8 mouse cellular contexts compared by ENCODE assay signal in the genomic region with DNA sequence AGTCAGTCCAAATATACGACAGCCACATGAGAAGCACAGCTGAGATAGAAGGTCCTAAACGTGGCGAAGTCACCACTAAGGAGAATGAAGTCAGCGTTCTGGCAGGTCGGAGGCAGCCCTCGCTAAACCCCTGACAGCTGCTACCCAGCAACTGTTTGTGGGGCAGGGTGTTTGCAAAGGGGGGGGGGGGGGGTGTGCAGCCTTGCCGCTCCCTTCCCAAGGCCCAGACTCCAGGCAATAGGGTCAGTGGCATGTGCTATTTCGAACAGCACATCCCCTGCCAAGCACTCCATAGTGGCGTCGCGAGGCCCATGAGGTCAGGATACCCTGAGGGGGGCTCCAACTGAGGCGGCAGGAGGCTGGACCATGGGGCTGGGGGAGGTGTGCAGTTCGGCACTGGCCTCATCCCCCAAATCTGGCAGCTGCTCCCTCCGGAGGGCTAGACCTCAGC. TPM values are rescaled to one million over a fixed set of nuclear protein-coding genes. Genes with fewer than 3 reads are reported as not detected.
DNase-seq lines count a peak whose midpoint lies in the region; ATAC-seq and TF ChIP-seq lines count a peak whose summit lies in the region.

No protein-coding gene starts in this region.

- H3K9ac ChIP-seq in MEL (ENCODE audit: control insufficient read depth, low read depth, low read length, poor library complexity, severe bottlenecking) = peak overlapping the region; percentile 72
- peak overlapping the region; percentile 76 for H3K9ac ChIP-seq in liver, embryonic 13.5 days

- H3K4me2 ChIP-seq in liver, embryonic 13.5 days = peak overlapping the region; percentile 92

- no peaks in the 10 kb centered on the region for H3K27me3 ChIP-seq in MEL (ENCODE audit: control insufficient read depth in 1 of 2, insufficient read depth in 2 of 2, low read length in 2 of 2)
- H3K27me3 ChIP-seq in liver, embryonic 13.5 days = no peaks in the 10 kb centered on the region

- 5% methylated on average over 14 of the region's 14 CpGs for WGBS in liver, embryonic 13.5 days (ENCODE audit: insufficient replicate concordance)

- H3K79me2 ChIP-seq in MEL (ENCODE audit: control insufficient read depth, insufficient read depth, low read length, poor library complexity) = peaks cover 5% of the 10 kb centered on the region

- TF ChIP-seq POLR2A in MEL (IDR thresholded peaks at IDR 0.05; ENCODE audit: control insufficient read depth in 1 of 2, insufficient read depth in 1 of 2, low read depth in 1 of 2, low read length in 2 of 2, poor library complexity in 1 of 2) = no peak

- peak; percentile 50 for ATAC-seq in liver, embryonic 13.5 days (ENCODE audit: low read depth)

- no peaks in the 10 kb centered on the region for H3K9me3 ChIP-seq in MEL (replicated peaks; ENCODE audit: insufficient read depth, low read length)
- no peaks in the 10 kb centered on the region for H3K9me3 ChIP-seq in liver, embryonic 13.5 days (replicated peaks)

- TF ChIP-seq EP300 in MEL (IDR thresholded peaks at IDR 0.05; ENCODE audit: low read depth in 1 of 2, low read length in 2 of 2) = no peak

- peaks cover 0 to 9% of the 10 kb centered on the region in 2 experiments; a peak in 2 of 4 replicates for H3K36me3 ChIP-seq in MEL (ENCODE audit: control insufficient read depth in 1 of 2, insufficient read depth in 2 of 2, low read length in 2 of 2)
- H3K36me3 ChIP-seq in liver, embryonic 13.5 days = no peaks in the 10 kb centered on the region

- DNase-seq in kidney, adult 18-20 months = peak; percentile 27
- DNase-seq in kidney, adult 9 months = no peak
- no peak for DNase-seq in MEL (ENCODE audit: low read depth, low spot score)
- peak; percentile 65 for DNase-seq in gastrocnemius, postnatal 25 days
- no peak for DNase-seq in liver, embryonic 13.5 days
- no peak for DNase-seq in right cerebral cortex, postnatal 14 days
- no peak for DNase-seq in layer of hippocampus, postnatal 14 days (ENCODE audit: low spot score in 2 of 2)
- DNase-seq in kidney, postnatal 25 days = no peak

- peak overlapping the region; percentile 58 to 64 for H3K4me3 ChIP-seq in MEL (ENCODE audit: control insufficient read depth in 1 of 2, insufficient read depth in 1 of 2, low read depth in 2 of 2, low read length in 2 of 2)
- peak overlapping the region; percentile 64 for H3K4me3 ChIP-seq in liver, embryonic 13.5 days (replicated peaks)

- H3K4me1 ChIP-seq in MEL (ENCODE audit: control insufficient read depth in 1 of 2, insufficient read depth in 2 of 2, low read length in 2 of 2) = peaks cover 0 to 13% of the 10 kb centered on the region in 2 experiments; a peak in 2 of 4 replicates
- H3K4me1 ChIP-seq in liver, embryonic 13.5 days (replicated peaks) = peaks cover 28% of the 10 kb centered on the region

- no peak for TF ChIP-seq CTCF in MEL (IDR thresholded peaks at IDR 0.05 in 2 of 3, conservative IDR thresholded peaks at IDR 0.05 in 1 of 3; ENCODE audit: control insufficient read depth in 1 of 3, insufficient read depth in 1 of 3, low read depth in 2 of 3, low read length in 3 of 3, poor library complexity in 1 of 3, severe bottlenecking in 1 of 3)

- no peak overlapping the region for H3K27ac ChIP-seq in MEL (ENCODE audit: control insufficient read depth, low read depth, low read length)
- no peak overlapping the region for H3K27ac ChIP-seq in liver, embryonic 13.5 days

- TF ChIP-seq RAD21 in MEL (IDR thresholded peaks at IDR 0.05; ENCODE audit: low read depth, low read length) = no peak

TF ChIP-seq in MEL, 35 proteins besides CTCF, POLR2A, EP300 and RAD21:
- TF ChIP-seq ZMIZ1 (IDR thresholded peaks at IDR 0.05; ENCODE audit: low read depth, low read length) = 0 out of 2 replicates have a peak, but pooled peaks have one; percentile 2
- no peak for TF ChIP-seq MXI1 (IDR thresholded peaks at IDR 0.05; ENCODE audit: low read depth, low read length)
TF ChIP-seq in MEL: peak in this region for 1.

RNA-seq across cellular contexts. Expression of a gene that starts 0.8 kb away (rescaled TPM):
- total RNA-seq in MEL (2012; rRNA removed) = 20.6 and 30.4 TPM in 2 replicates
- 10 to 100 TPM in 1 of 2 experiments, not detected in 1; 42.4 TPM for polyA plus RNA-seq in MEL (2012; ENCODE audit: insufficient read depth in 1 of 2, insufficient read length in 2 of 2, low read depth in 1 of 2, low replicate concordance in 2 of 2, missing spikeins in 1 of 2)
- total RNA-seq in gastrocnemius, postnatal 25 days (2021) = 100 to 1,000 TPM; 190 to 210 TPM
- polyA plus RNA-seq in liver, embryonic 13.5 days (2015; fragmentation: Nextera tagmentation; extraction: Ambion mirVana) = 21.9 and 23.0 TPM in 2 replicates
- total RNA-seq in layer of hippocampus, postnatal 14 days (2021) = 10 to 100 TPM; 33.2 to 40.9 TPM

RNA-seq across cellular contexts. Expression of a gene that starts 11.3 kb away (rescaled TPM):
- total RNA-seq in MEL (2012; rRNA removed) = not detected in 2 replicates
- not detected for polyA plus RNA-seq in MEL (2012; ENCODE audit: insufficient read depth in 1 of 2, insufficient read length in 2 of 2, low read depth in 1 of 2, low replicate concordance in 2 of 2, missing spikeins in 1 of 2)
- 1 to 10 TPM; 5.8 to 8.4 TPM for total RNA-seq in gastrocnemius, postnatal 25 days (2021)
- polyA plus RNA-seq in liver, embryonic 13.5 days (2015; fragmentation: Nextera tagmentation; extraction: Ambion mirVana) = 4.0 and 4.4 TPM in 2 replicates
- total RNA-seq in layer of hippocampus, postnatal 14 days (2021) = 100 to 1,000 TPM; 221 to 224 TPM

RNA-seq across cellular contexts. Expression of a gene that starts 14.0 kb away (rescaled TPM):
- total RNA-seq in MEL (2012; rRNA removed) = 154 and 158 TPM in 2 replicates
- 100 to 1,000 TPM; 128 to 363 TPM for polyA plus RNA-seq in MEL (2012; ENCODE audit: insufficient read depth in 1 of 2, insufficient read length in 2 of 2, low read depth in 1 of 2, low replicate concordance in 2 of 2, missing spikeins in 1 of 2)
- total RNA-seq in gastrocnemius, postnatal 25 days (2021) = 100 to 1,000 TPM; 149 to 172 TPM
- 18.9 and 19.7 TPM in 2 replicates for polyA plus RNA-seq in liver, embryonic 13.5 days (2015; fragmentation: Nextera tagmentation; extraction: Ambion mirVana)
- total RNA-seq in layer of hippocampus, postnatal 14 days (2021) = 100 to 1,000 TPM; 198 to 203 TPM

RNA-seq across cellular contexts. Expression of a gene that starts 39.4 kb away (rescaled TPM):
- total RNA-seq in MEL (2012; rRNA removed) = not detected in 2 replicates
- polyA plus RNA-seq in MEL (2012; ENCODE audit: insufficient read depth in 1 of 2, insufficient read length in 2 of 2, low read depth in 1 of 2, low replicate concordance in 2 of 2, missing spikeins in 1 of 2) = not detected
- not detected for total RNA-seq in gastrocnemius, postnatal 25 days (2021)
- polyA plus RNA-seq in liver, embryonic 13.5 days (2015; fragmentation: Nextera tagmentation; extraction: Ambion mirVana) = not detected in 2 replicates
- not detected for total RNA-seq in layer of hippocampus, postnatal 14 days (2021)

RNA-seq across cellular contexts. Expression of a gene that starts 41.5 kb away (rescaled TPM):
- not detected in 2 replicates for total RNA-seq in MEL (2012; rRNA removed)
- polyA plus RNA-seq in MEL (2012; ENCODE audit: insufficient read depth in 1 of 2, insufficient read length in 2 of 2, low read depth in 1 of 2, low replicate concordance in 2 of 2, missing spikeins in 1 of 2) = not detected
- total RNA-seq in gastrocnemius, postnatal 25 days (2021) = under 1 TPM; 0.38 to 0.67 TPM
- 1.3 and 1.7 TPM in 2 replicates for polyA plus RNA-seq in liver, embryonic 13.5 days (2015; fragmentation: Nextera tagmentation; extraction: Ambion mirVana)
- total RNA-seq in layer of hippocampus, postnatal 14 days (2021) = 1 to 10 TPM; 1.8 to 3.0 TPM

Comparison
In these comparisons a context has a peak if more than half of its experiments do, and no peak if none do; other contexts are left out.
1. DNase-seq: peak in kidney, adult 18-20 months (single experiment) and gastrocnemius, postnatal 25 days (single experiment); none in kidney, adult 9 months (single experiment), MEL (single experiment), liver, embryonic 13.5 days (single experiment), right cerebral cortex, postnatal 14 days (single experiment), layer of hippocampus, postnatal 14 days (0 of 2) and kidney, postnatal 25 days (0 of 2).
2. RNA of a gene that starts 11.3 kb away (total RNA-seq): 221 to 224 TPM in layer of hippocampus, postnatal 14 days; 5.8 to 8.4 TPM in gastrocnemius, postnatal 25 days and not detected in MEL; every median in the first group is over 10 times any median in the second.